ENCODE assay signal across 9 mouse cellular contexts in genomic region chr2:140500951-140501350, GRCm38 (mm10).
DNase-seq lines count a peak whose midpoint lies in the region; ATAC-seq and TF ChIP-seq lines count a peak whose summit lies in the region.
"Had no signal": no experiment of that assay in that cellular context is flagged by ENCODE, and none has a peak within 500 bp of the region (broad histone marks: within the 10 kb centered on the region; RNA-seq: fewer than 3 reads in every experiment).

No protein-coding gene starts in this region.

- no peaks in the 10 kb centered on the region for H3K36me3 ChIP-seq in ES-E14 (ENCODE audit: control insufficient read depth, insufficient read depth, low read length, poor library complexity, severe bottlenecking)
- H3K36me3 ChIP-seq in forebrain, embryonic 15.5 days: no peaks in the 10 kb centered on the region
- H3K36me3 ChIP-seq in kidney, adult 2 months (ENCODE audit: control insufficient read depth, insufficient read depth, low read length): no peaks in the 10 kb centered on the region
- no peaks in the 10 kb centered on the region for H3K36me3 ChIP-seq in midbrain, embryonic 14.5 days (ENCODE audit: control insufficient read depth, insufficient read depth, low read length)

- WGBS in forebrain, embryonic 15.5 days: 20% methylated on average over 5 of the region's 5 CpGs
- 40% methylated on average over 5 of the region's 5 CpGs for WGBS in kidney, adult 2 months
- 26% methylated on average over 5 of the region's 5 CpGs for WGBS in midbrain, embryonic 14.5 days

- peak; percentile 84 for ATAC-seq in forebrain, embryonic 15.5 days (replicated peaks)
- ATAC-seq in midbrain, embryonic 14.5 days (ENCODE audit: low FRiP score, low TSS enrichment): peak; percentile 73; the same call in 1 of the 2 replicates

- H3K4me1 ChIP-seq in ES-E14 (ENCODE audit: control insufficient read depth in 2 of 2, insufficient read depth in 2 of 2, low read length in 2 of 2, poor library complexity in 1 of 2): no peaks in the 10 kb centered on the region
- H3K4me1 ChIP-seq in forebrain, embryonic 15.5 days: peaks cover 5% of the 10 kb centered on the region; the same call in 1 of the 2 replicates
- no peaks in the 10 kb centered on the region for H3K4me1 ChIP-seq in kidney, adult 2 months (ENCODE audit: control insufficient read depth, insufficient read depth, low read length)
- H3K4me1 ChIP-seq in midbrain, embryonic 14.5 days (ENCODE audit: control insufficient read depth, insufficient read depth, low read length): no peaks in the 10 kb centered on the region

- H3K27me3 ChIP-seq in forebrain, embryonic 15.5 days: no peaks in the 10 kb centered on the region
- H3K27me3 ChIP-seq in kidney, adult 2 months (replicated peaks; ENCODE audit: control insufficient read depth, insufficient read depth, low read length): no peaks in the 10 kb centered on the region
- no peaks in the 10 kb centered on the region for H3K27me3 ChIP-seq in midbrain, embryonic 14.5 days (ENCODE audit: control insufficient read depth, insufficient read depth, low read length)

- intact Hi-C loops in left cerebral cortex, postnatal 25 days (cut with DNase I): loop anchor here (10.0 kb wide), 1 partner anchor 1754 kb away; no protein-coding TSS in a partner anchor

- H3K9ac ChIP-seq in ES-E14 (ENCODE audit: insufficient read depth, low read depth, low read length, poor library complexity, severe bottlenecking): no peak overlapping the region
- H3K9ac ChIP-seq in forebrain, embryonic 15.5 days (replicated peaks): no peak overlapping the region
- H3K9ac ChIP-seq in midbrain, embryonic 14.5 days (replicated peaks; ENCODE audit: low read length): no peak overlapping the region

- DNase-seq in ES-E14 (ENCODE audit: low read depth, low spot score): peak; percentile 13
- peak; percentile 54 for DNase-seq in brain, embryonic 18.5 days (ENCODE audit: low read depth, low spot score)
- peak; percentile 18 for DNase-seq in kidney, adult 2 months
- DNase-seq in left cerebral cortex, postnatal 25 days (ENCODE audit: low spot score in 2 of 2): peak; percentile 56 to 79
- peak; percentile 85 for DNase-seq in midbrain, embryonic 14.5 days
- peak; percentile 59 for DNase-seq in testis, postnatal 10 days (ENCODE audit: low spot score)
- no peak for DNase-seq in spleen, postnatal 14 days (ENCODE audit: low spot score in 2 of 2)

- H3K27ac ChIP-seq in ES-E14 (ENCODE audit: insufficient read depth, low read depth, low read length, poor library complexity, severe bottlenecking): no peak overlapping the region
- H3K27ac ChIP-seq in forebrain, embryonic 15.5 days (replicated peaks): no peak overlapping the region
- no peak overlapping the region for H3K27ac ChIP-seq in kidney, adult 2 months (ENCODE audit: insufficient read depth, low read depth, low read length)
- no peak overlapping the region for H3K27ac ChIP-seq in midbrain, embryonic 14.5 days (replicated peaks; ENCODE audit: low read depth, low read length)
- H3K27ac ChIP-seq: macrophage had no signal

- no peak overlapping the region for H3K4me3 ChIP-seq in ES-E14 (ENCODE audit: insufficient read depth in 1 of 2, low read depth in 1 of 2, low read length in 2 of 2, poor library complexity in 1 of 2, severe bottlenecking in 1 of 2)
- no peak overlapping the region for H3K4me3 ChIP-seq in forebrain, embryonic 15.5 days
- H3K4me3 ChIP-seq in kidney, adult 2 months (ENCODE audit: insufficient read depth, low read depth, low read length): no peak overlapping the region
- no peak overlapping the region for H3K4me3 ChIP-seq in midbrain, embryonic 14.5 days (replicated peaks; ENCODE audit: low read depth, low read length)

- TF ChIP-seq CTCF in kidney, adult 2 months (conservative IDR thresholded peaks at IDR 0.05; ENCODE audit: insufficient read depth, insufficient read length, low read depth, low read length): peak; percentile 50

- no peak overlapping the region for H3K4me2 ChIP-seq in forebrain, embryonic 15.5 days (replicated peaks)
- H3K4me2 ChIP-seq in midbrain, embryonic 14.5 days (ENCODE audit: low read length): no peak overlapping the region

- TF ChIP-seq POLR2A in kidney, adult 2 months (IDR thresholded peaks at IDR 0.05; ENCODE audit: low read depth, low read length): no peak

- no peaks in the 10 kb centered on the region for H3K9me3 ChIP-seq in ES-E14 (ENCODE audit: control insufficient read depth, insufficient read depth, low read depth, low read length)
- no peaks in the 10 kb centered on the region for H3K9me3 ChIP-seq in forebrain, embryonic 15.5 days
- H3K9me3 ChIP-seq in midbrain, embryonic 14.5 days (ENCODE audit: control insufficient read depth, low read length): no peaks in the 10 kb centered on the region

- in situ Hi-C loops in ES-E14 (cut with MboI; ENCODE audit: low sequenced_read_pairs in 2 of 2, unreplicated experiment in 2 of 2): no loop called here

TF ChIP-seq in ES-E14, 5 proteins besides CTCF, POLR2A, EP300 and RAD21:
- TF ChIP-seq MAFK (IDR thresholded peaks at IDR 0.05; ENCODE audit: insufficient read depth, low read depth, low read length) (no peak), CHD2 (IDR thresholded peaks at IDR 0.05; ENCODE audit: low read depth, low read length) (no peak), HCFC1 (IDR thresholded peaks at IDR 0.05; ENCODE audit: borderline replicate concordance, insufficient read depth, low read length) (no peak), ZC3H11A (IDR thresholded peaks at IDR 0.05; ENCODE audit: borderline replicate concordance, low read depth, low read length) (no peak), ZNF384 (IDR thresholded peaks at IDR 0.05; ENCODE audit: low read depth, low read length) (no peak)

Comparison
In these comparisons a context has a peak if more than half of its experiments do, and no peak if none do; other contexts are left out.
1. DNase-seq: peak in ES-E14 (single experiment), brain, embryonic 18.5 days (single experiment), kidney, adult 2 months (single experiment), left cerebral cortex, postnatal 25 days (2 of 2), midbrain, embryonic 14.5 days (single experiment) and testis, postnatal 10 days (single experiment); none in spleen, postnatal 14 days (0 of 2).